Mouse (Mus musculus) erythroblast, embryonic 14.5 days (primary cell): ENCODE data around the gene Foxe3.

ENCODE experiments used
- GATA1 ChIP-seq: IDR thresholded peaks from 2 replicates; pipeline ENCODE4 v1.6.1; 2012; ENCODE audit warnings: low read length, inconsistent platforms, mixed read lengths
- TAL1 ChIP-seq: IDR thresholded peaks from 3 replicates; pipeline ENCODE4 v1.6.1; 2012; ENCODE audit warnings: low read length, inconsistent platforms, mixed read lengths

DNA sequence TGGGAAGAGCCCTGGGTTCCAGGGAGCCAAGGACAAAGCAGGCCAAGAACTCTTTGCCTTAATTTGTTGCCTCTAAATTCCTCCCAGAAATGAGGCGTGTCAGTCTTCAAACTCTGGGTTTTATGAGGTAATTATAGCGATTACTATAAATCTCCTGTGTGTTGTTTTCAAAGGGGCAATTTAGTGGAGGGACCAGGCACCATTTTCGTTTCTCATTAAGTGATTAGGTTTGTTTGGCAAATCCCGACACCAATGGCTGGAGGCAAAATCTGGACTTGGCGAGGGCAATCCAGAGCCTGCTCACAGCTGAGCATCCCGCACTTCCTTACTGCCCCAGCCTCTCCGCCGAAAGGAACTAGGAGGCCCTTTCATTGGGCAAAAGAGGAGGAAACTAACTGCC lies 16.8 kb upstream of the Foxe3 start:
- no peak for TF ChIP-seq GATA1
- no peak for TF ChIP-seq TAL1
